Mouse (Mus musculus) monocyte, adult 2 months (primary cell): ENCODE data around the gene Chrna9.
A peak's percentile ranks its signal among the peaks of the same experiment; 100 is the strongest.
"Not testable (repeated sequence)": the region's sequence is repeated elsewhere in the genome, so short reads cannot be mapped to it uniquely, and the experiment has no call there.

Source experiments
- DNase-seq, 2 experiments: peaks; one replicate each; pipeline ENCODE4 v3.0.0; 2022; ENCODE audit warnings: low spot score in 2 of 2, low read depth in 1 of 2

Chrna9 gene

DNA sequence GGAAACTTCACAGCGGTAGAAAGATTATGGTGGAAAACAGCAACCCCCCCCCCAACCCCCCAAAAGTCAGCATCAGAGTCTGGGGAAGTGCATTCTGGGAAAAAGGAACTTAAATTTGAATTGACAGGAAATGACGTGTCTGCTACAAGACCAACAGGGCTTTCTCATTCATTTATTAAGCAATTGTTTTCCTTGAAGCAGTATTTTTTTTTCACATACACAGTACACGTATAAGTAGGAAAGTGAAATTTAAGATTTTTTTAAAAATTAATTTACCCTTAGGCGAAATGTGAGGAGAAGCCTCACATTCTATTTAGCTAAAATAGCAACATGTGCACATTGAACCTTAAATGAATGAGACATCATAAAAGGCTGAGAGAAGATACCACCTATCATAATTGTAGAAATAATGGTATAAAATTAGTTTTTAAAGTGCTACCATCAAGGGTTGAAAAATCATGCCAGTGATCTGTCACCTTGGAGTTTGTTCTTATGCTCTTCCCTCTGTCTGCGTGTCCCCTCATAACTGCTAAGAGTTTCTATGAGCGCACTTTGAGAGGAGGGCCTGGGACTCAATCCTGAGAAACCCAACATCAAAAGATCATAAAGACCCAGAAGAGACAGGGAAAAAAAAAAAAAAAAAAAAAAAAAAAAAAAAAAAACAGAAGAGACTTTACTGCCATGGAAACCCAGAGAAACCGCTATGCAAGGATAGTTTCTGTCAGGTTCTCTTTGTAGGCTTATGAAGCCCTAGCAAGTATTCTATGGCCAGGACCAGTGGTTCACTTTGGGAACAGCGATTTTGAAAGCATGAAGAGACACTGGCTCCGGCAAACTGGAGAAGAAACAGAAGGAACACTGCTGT, 21.7 kb downstream of the Chrna9 start:
- no peak for DNase-seq

DNA sequence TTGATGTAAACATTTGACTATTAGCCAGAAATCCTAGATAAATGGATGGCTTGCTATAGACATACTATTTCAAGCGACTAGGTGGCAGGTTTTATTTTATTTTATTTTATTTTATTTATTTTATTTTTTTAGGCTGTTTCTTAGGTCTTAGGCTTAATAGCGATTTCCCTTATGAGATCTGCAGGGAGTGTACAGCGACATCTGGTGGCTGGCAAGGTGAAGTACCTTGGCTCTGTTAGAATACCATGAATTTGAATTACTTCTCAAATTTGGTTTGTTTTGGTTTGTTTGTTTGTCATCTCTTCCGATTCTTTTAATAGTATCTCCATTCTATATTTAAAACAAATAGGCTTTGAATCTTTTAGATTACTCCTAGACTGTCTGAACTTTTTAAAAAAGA, 23.9 kb downstream of the Chrna9 start:
- DNase-seq = no peak

DNA sequence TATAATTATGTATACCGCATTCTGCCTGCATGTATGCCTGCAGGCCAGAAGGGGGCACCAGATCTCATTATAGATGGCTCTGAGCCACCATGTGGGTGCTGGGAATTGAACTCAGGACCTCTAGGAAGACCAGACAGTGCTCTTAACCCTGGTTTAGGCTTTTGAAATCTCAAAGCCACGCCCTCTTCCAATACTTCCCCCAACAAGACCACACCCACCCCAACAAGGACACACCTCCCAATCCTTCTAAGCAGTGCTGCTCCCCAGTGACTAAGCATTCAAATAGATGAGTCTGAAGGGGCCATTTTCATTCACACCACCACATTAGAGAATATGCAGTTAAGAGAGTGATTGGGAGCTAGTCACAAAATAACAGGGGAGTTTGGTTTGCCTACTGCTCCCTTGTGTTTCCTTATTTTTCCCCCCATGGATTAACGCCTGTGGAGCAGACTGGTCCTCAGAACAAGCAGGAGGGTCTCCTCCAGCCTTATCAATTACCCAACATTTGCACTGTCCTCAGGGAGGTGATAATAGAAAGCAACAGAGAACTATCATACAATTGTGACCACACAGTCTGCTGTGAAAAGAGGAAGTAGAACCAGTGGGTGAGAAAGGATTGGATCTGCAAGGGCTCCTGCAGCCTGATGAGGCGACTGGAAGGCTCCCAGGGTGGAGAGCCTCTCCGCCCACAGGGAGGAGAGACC, 25.3 kb downstream of the Chrna9 start:
- DNase-seq = peak in 1 of 2 experiments; percentile 10

DNA sequence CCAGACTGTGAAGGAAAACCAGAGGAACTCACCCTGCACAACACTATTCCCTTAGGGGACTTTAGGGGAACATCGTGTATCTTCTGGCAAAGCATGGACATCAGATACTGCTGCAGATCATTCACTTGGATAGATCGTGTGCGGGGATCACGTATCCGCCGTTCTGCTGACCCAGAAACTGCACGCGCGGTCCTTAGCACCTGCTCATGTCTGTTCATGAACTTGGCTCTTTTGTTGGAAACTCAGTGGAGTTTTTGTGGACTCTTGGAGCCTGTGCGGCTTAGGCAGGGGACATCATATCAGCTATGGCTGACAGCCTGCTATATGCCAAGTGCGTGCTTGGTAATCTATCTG, 25.9 kb downstream of the Chrna9 start:
- DNase-seq = no peak

DNA sequence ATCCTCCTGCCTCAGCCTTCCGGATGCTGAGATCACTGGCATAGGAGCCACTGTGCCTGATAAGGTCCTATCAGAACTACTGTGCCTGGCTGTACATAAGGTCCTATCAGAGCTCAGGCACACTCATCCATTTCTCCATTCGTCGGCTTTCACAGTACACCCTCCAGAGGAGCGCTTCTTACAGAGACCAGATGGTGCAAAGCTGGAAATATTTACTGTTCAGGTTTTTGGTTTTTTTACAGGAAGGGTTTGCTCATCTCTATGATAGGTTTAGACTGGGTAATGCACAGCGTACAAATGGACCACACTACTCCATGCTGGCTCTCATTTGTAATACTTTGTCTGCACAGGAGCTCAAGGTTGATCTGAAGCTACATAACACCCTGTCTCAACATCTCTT, 28.6 kb downstream of the Chrna9 start:
- no peak for DNase-seq

DNA sequence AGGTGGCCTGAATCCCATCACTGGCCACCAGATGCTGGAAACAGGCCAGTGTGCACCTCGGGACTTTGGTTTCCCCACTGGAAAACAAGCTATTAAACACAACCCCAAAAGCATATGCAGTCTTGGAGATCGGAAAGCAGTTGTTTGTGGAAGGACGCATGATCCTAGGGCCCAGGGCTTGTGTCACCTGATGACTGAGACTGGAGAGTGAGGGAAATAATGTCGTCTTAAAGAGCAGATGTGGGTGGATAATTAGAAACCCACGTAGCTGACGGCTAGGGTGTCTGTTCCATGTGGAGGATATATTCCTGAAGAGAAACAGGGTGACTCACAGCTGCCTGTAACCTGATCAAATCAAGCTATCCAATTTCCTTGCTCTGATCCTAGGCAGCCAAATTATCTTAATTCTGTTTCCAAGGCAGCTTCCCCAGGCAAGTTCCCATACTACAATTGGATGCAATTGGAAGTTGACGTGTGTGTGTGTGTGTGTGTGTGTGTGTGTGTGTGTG, 31.1 kb downstream of the Chrna9 start:
- DNase-seq = no peak

DNA sequence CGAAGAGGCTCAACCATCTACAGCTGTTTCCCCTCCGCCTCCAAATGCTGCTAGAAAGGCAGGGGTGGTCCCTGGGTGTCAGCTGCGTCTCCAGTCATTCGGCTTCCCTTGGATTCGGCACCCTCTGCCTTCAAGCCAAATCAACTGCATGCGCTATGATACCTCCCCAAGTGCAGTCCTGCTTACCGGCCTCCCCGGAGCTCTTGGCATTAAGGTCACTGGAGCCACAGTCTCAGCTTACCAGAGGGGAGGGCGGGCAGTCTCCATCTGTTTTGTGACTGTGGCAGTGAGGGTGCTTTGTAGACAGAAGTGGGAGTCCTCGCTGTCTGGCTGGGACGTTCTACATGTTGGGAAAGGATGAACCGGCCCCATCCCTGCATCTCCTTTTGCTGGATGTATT, 32.4 kb downstream of the Chrna9 start:
- DNase-seq = no peak

DNA sequence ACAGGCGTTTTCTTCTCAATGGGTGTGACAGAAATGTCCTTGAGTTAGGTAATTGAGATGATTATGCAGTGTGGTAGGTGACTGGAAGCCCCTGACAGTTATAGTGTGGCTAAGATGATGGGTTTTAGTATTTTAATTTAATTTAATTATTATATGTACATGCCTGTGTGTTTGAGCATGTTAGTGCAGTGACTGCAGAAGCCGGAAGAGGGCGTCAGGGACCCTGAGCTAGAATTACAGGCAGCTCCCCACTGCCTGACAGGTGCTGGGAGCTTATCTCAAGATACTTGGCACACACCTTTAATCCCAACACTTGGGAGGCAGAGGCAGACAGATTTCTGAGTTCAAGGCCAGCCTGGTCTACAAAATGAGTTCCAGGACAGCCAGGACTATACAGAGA, 33.3 kb downstream of the Chrna9 start:
- no peak for DNase-seq

DNA sequence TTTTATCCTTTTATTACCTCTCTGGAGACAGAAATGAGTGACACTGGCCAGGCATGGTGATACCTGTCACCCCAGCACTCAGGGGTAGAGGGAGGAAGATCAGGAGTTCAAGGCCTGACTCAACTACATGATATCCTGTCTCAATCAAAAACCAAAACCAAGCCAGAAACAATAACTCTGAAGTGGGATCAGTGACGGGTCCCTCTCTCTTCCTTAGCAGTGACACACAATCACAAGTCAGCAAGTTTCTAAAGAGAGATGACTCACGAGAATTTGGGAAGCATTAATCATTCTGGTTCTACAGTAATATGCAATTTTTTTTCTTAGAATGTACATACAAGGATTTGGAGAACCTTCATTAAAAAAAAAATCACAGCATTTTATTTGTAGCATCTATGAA, 38.5 kb downstream of the Chrna9 start:
- DNase-seq = no peak

DNA sequence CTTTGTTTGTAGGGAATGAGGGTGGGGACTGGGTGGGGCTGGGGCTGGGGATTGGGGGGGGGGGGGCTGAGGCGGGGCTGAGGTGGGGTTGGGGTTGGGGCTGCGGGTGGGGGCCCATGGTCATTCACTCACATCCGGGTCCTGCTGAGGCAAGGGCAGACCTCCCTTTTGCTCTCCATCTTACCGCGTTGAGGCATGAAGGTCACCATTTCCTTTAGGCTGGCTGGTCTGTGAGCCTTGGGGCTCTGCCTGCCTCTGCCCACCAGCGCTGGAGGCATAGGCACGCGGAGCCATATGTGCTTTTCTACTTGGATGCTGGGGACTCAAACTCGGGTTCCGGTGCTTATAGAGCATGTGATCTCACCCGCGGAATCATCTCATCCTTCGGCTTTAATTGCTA, 41.0 kb downstream of the Chrna9 start:
- no peak for DNase-seq

DNA sequence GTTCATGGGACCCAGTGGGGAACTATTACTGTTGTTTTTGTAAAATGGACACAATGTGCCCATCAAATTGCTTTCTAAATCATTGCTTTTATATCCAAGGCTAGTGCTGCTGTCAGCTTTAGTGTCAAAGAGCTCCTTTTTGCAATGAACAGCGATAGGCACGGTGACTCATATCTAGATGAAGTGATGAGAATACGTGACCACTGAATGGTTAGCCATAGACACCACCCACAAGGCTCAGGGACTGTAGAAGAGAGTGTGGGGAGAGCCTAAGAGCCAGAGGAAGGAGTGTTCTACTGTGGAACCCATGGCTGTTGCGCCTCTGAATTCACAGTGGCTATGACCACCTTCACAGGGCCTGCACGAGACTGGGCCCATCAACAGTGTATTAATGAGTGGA, 51.7 kb downstream of the Chrna9 start:
- no peak for DNase-seq

DNA sequence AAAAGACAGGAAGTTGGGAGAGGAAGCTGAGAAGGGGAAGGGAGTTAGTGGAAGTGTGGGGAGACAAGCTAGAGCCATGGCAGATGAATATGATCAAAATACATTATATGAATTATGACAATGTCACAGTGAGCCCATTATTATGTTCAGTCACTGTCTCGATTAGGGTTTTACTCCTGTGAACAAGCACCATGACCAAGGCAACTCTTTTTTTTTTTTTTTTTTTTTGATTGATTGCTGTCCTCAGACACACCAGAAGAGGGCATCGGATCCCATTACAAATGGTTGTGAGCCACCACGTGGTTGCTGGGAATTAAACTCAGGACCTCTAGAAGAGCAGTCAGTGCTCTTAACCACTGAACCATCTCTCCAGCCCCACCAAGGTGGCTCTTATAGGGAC, 52.3 kb downstream of the Chrna9 start:
- not testable (repeated sequence) for DNase-seq

DNA sequence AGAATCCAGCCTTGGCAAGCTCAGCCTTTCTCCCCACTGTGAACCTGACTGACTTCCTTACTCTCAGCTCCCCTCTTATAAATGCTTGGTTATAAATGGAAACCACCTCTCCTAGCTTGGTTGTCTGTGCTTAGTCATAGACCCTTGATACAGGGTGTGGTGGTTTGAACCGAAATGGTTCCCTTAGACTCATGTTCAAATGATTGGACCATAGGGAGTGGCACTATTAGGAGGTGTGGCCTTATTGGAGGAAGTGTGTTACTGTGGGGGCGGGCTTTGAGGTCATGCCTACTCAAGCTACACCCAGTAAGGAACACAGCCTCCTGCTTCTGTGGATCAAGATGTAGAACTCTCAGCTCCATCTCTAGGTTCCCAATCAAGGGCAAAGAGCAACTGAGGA, 56.5 kb downstream of the Chrna9 start:
- peak; percentile 55 to 73 for DNase-seq

DNA sequence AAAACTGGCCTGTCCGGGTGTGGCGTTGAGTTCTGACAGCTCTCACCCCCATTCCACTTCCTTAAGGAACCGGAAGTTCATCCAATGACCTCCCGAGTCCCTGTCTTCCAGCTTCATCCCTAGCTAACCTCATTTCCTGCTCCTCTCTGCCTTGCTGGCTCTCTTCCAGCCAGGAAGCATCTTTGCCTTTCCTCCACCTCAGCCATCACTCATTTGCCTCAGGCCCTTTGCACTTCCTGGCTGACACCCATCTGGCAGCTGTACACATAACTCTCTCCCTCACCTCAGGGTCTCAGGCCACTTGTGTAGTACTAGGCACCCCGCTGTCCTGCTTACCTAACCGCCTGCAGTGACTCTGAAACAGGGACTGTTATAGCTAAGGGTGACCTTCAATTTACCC, 59.9 kb downstream of the Chrna9 start:
- DNase-seq = no peak

DNA sequence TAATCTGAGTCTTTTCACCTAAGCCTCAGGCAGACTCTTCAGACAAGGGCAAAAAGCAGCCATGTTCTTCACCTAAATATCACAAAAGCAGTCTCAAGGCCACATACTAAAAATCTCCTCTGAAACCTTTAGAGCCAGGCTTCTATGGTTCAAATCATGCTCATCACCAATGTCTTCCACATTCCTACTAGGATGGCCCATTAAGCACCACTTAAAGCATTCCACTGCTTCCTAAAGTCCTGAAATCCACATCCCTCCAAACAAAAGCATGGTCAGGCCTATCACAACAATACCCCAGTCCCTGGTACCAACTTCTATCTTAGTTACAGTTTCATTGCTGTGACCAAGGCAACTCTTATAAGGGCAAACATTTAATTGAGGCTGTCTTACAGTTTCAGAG, 63.1 kb downstream of the Chrna9 start:
- DNase-seq = no peak

DNA sequence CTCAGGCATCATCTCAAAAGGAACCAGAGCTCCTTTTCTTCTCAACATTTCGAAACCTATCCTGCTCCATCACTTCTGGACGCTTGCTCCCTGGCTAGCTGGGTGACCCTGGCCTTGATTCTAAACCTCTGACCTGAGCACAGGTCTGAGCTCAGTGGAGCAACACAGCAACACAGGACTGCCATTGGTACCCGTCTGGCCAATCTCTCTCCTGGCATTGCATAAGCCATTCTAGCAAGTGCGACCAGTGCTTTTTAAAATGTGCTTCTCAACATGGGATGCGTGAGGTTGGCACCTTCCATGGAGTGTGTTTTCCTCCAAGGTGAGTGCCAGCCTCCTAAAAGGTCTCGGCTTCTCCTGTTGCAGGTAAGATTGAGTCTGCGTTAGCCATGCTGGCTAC, 64.4 kb downstream of the Chrna9 start:
- DNase-seq = no peak

DNA sequence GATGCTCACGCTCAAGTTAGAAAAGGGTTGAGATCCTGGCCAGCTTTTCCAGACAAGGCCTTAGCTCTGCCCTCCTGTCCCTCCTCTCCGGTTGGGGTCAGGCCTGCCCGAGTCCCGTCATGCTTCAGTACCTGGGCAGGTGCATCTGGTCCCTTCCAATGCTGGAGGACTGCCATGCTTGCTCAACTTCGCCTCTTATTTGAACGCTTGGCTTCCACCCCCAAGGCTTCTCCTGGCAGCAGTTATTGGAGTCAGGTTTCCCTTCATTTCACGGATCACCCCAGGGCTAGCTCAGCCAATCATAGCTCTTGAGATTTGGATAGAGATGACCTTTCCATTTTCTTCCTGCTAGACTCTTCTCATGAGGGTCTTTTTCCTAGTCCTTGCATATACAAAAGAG, 65.4 kb downstream of the Chrna9 start:
- no peak for DNase-seq

DNA sequence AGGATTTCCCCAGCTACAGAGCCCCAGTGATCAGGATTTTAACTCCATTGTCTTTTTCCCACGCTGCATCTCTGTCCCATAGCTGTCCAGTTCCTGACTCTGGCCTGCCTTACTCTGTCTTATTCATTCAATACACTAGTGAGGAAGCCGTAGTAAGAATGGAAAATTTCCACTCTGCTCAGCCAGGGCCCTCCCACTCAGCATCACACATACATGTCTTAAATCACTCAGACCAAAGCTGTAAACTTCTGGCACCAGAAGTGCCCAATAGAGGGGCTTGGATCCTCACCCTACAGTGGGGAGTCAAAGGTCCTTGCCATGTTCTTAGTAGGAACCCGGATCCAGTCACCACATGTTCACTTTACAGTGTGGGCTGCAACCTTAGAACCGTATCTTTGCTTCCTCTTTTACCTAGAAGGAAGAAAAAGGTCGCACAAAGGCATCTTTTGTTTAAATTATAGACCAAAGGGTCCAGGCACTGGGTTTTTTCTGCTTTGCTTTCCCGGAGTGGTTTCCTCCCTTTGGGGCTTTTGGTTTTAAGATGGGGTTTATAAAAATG, 65.9 kb downstream of the Chrna9 start:
- DNase-seq = no peak

DNA sequence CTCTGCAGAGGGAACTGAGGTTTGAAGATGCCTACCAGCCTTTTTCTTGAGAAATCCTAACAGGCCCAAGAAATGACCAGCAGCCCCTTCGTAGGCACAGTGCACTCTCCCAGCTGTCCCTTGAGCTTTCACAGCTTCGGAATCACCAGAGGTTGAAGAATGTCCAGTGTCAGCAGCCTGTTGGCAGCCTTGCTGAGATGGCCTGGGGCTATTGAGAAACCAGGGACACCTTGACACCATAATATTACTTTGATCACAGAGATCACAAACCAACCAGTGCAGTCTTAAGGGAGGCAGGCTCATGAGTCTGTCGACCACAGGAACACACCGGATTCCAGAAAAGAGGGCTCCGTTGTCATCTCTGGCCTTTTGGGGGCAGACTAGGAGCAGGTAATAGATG, 66.5 kb downstream of the Chrna9 start:
- no peak for DNase-seq

DNA sequence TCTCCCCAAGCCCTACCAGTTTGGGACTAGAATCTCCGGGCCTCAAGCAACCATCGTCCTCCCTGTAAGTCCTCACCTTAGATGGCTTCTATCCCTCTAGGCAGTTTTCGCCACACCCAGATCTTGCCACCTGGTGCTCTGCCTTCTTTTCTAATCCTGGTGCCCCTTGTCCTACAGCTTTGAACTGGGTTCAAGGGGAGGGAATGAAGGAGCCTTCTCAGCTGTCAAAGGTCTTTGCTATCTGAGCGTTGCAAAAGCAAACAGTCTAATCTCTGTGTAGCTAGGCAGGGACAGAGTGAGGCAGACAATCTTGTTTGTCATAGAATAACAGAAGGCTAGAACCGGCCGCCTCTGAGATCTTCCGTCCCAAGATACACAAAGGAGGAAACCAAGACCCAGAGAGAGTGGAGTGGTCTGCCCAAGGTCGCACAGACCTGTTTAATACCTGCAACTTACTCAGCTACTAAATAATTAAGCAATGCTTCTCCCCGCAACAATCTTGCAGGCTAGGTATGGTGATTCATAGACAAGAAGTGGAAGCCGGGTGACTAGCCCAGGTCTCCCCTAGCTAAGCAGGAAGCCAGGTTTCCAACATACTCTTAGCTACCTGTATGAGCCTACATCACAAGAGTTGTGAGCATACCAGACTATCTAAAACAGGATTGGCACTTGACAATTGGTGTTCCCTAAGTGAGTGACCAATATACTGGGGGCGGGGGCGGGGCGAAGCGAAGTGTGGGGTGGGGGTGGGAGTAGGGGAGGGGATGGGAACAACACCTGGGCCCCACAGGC, 69.6 kb downstream of the Chrna9 start, which contains the start of gene 9130230L23Rik:
Gene 9130230L23Rik (minus strand): TSS at position 152 of the 792 bp plus-strand sequence.
- DNase-seq = no peak

DNA sequence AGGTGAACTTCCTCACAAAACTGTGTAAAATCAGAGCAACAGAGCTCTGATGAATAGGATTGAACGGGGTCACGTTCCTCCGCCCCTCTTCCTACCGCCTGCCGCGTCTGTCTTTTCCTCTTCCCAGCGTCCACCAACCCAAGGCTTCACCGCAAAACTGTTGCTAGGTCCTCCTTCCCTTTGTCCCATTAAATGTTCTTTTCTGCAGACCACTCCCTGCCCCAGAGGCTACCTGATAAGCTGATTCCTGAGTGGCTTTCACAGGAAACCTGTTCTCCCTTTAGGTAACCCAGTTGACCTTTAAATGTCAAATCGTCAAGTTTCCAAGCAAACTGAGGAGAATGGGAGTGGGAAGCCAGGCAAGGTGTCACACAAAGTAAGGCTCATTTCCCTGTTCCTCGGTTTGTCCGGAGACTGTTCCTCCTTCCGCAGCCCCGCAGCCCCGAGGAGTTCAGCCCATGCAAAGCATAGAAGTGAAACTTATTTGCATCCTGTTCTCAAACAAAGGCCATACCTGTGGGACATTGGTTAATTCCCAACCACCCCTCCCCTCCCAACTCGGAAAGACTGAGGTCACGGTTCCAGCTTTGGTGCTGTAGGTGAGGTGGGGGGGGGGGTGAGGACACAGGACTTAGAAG, 70.4 kb downstream of the Chrna9 start:
- DNase-seq = no peak
